Mouse (Mus musculus): ENCODE measurements around the gene Dlg1.

- TF ChIP-seq CTCF (conservative IDR thresholded peaks at IDR 0.05; ENCODE audit: insufficient read depth, insufficient read length, low read depth, low read length) (no peak), POLR2A (IDR thresholded peaks at IDR 0.05; ENCODE audit: low read depth, low read length) (no peak)
These were observed 9.6 kb upstream of the Dlg1 start for GRCm38 (mm10) chr16:31653616-31654015.
